Mouse (Mus musculus): ENCODE data around the gene Fmnl2. TPM values are rescaled to one million over a fixed set of nuclear protein-coding genes. Genes with fewer than 3 reads are reported as not detected.

The Fmnl2 gene
- polyA plus RNA-seq, 1 experiment: 0.61 TPM

DNA sequence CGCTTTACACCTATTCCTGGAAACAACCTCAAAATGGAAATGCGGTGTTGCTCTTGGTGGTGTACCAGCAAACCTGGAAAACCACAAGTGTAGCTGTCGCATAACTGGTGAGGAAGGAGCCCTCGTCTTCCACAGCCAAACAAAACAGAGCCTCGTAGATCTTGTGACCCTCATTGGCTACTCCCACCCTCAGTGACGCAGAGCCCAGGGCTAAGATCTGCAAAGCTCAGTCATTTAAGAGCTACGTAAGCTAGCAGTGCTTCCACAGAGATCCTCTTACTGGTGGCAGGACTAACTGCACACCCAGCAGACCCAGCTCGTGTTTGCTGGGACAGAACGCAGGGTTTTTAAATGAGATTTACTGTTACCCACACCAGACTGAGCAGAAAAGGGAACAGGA lies 237.4 kb downstream of the Fmnl2 start:
- Histone ChIP-seq H3K27ac (ENCODE audit: insufficient read depth, low read depth, low read length) (no peak overlapping the region), H3K27me3 (ENCODE audit: control insufficient read depth, insufficient read depth, low read length) (no peaks in the 10 kb centered on the region), H3K4me3 (ENCODE audit: low read depth, low read length) (no peak overlapping the region), H3K4me1 (ENCODE audit: control insufficient read depth, insufficient read depth, insufficient read length, low read length) (no peaks in the 10 kb centered on the region), H3K36me3 (ENCODE audit: control insufficient read depth, insufficient read depth, low read length) (no peaks in the 10 kb centered on the region)
- 86% methylated on average over 9 of the region's 9 CpGs for WGBS
- TF ChIP-seq CTCF (IDR thresholded peaks at IDR 0.05; ENCODE audit: extremely low read depth, insufficient read length, insufficient replicate concordance, low read depth, low read length) (no peak), POLR2A (IDR thresholded peaks at IDR 0.05; ENCODE audit: low read depth, low read length) (no peak)

DNA sequence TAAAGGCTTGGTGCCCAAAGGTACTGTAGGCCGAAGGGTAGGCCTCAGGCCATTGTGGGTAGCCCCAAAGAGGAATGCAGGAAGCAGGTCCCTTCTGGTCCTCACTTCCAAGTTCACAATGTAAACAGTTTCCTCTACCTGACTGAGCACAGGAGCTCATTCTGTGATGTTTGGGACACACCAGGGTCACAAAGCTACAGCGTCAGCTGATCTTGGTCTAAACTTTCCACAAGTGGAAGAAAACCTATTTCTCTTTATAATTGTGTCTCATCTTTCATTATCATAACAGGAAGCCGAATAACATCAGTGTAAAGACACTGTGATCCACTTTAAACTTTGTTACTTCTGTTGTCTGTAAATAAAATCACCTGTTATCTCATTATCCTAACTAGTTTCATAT lies 237.8 kb downstream of the Fmnl2 start:
- no peaks in the 10 kb centered on the region for H3K36me3 ChIP-seq (ENCODE audit: control insufficient read depth, insufficient read depth, low read length)
- TF ChIP-seq POLR2A (IDR thresholded peaks at IDR 0.05; ENCODE audit: low read depth, low read length): no peak
- no peak for TF ChIP-seq CTCF (IDR thresholded peaks at IDR 0.05; ENCODE audit: extremely low read depth, insufficient read length, insufficient replicate concordance, low read depth, low read length)
- WGBS: 86% methylated on average over 3 of the region's 3 CpGs
- H3K27ac ChIP-seq (ENCODE audit: insufficient read depth, low read depth, low read length): no peak overlapping the region
- H3K4me1 ChIP-seq (ENCODE audit: control insufficient read depth, insufficient read depth, insufficient read length, low read length): no peaks in the 10 kb centered on the region
- no peak overlapping the region for H3K4me3 ChIP-seq (ENCODE audit: low read depth, low read length)
- no peaks in the 10 kb centered on the region for H3K27me3 ChIP-seq (ENCODE audit: control insufficient read depth, insufficient read depth, low read length)

DNA sequence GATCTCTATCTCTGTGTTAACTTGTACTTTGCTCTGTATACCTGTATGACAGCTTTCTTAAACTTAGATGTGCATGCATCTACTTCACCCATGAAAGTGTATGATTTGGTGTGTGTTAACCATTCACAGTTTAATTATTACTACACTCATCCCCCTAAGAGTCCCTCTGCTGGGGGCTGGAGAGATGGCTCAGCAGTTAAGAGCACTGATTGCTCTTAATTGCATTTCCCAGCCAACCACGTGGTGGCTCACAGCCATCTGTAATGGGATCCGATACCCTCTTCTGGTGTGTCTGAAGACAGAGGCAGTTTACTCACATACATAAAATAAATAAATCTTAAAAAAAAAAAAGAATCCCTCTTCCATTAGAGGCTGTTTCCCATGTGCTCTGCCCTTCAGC lies 242.4 kb downstream of the Fmnl2 start:
- TF ChIP-seq POLR2A (IDR thresholded peaks at IDR 0.05; ENCODE audit: low read depth, low read length) (no peak), CTCF (IDR thresholded peaks at IDR 0.05; ENCODE audit: extremely low read depth, insufficient read length, insufficient replicate concordance, low read depth, low read length) (no peak)
- Histone ChIP-seq H3K27me3 (ENCODE audit: control insufficient read depth, insufficient read depth, low read length) (no peaks in the 10 kb centered on the region), H3K4me3 (ENCODE audit: low read depth, low read length) (no peak overlapping the region), H3K27ac (ENCODE audit: insufficient read depth, low read depth, low read length) (no peak overlapping the region), H3K4me1 (ENCODE audit: control insufficient read depth, insufficient read depth, insufficient read length, low read length) (no peaks in the 10 kb centered on the region), H3K36me3 (ENCODE audit: control insufficient read depth, insufficient read depth, low read length) (no peaks in the 10 kb centered on the region)
- WGBS: 42% methylated on average over 2 of the region's 2 CpGs

DNA sequence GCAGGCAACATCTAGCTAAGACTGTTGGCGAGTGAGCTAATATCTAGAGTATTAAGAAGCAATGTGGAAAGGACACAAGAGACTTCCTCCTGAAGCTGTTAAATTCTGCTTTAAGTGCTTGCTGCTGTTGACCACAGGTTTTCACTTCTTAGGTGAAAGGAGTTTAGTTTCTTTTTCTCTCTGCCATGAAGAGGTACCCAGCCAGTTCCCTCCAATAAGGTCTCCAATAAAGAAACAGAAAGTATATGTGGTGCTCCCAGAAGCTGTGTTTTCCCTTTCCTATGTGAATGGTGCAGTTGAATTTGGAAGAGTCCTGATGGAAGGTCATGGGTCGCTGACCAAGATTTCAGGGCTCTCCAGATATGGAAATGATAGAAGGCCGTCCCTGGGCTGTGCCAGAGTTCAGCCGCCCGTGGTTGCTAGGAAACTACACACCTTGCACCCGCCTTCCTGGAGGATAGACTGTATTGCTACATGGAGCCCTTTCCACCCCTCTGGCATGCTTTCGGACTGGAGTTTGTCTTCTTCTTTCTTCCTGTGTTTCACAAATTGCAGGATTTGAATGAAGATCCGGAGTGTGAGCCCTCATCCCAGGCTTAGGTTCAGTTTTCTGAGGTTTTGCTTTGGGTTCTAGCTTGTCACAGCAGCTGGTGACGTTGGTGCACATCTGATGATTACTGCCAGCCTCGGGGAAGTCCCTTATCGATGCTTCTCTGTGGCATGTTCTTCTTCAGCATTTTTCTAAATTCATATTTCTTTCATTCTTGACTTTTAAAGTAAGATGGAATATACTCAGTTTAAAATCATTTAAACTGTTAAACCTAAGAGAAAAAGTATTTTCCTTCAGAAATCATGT lies 244.5 kb downstream of the Fmnl2 start:
- Histone ChIP-seq H3K4me1 (ENCODE audit: control insufficient read depth, insufficient read depth, insufficient read length, low read length) (no peaks in the 10 kb centered on the region), H3K27me3 (ENCODE audit: control insufficient read depth, insufficient read depth, low read length) (no peaks in the 10 kb centered on the region), H3K36me3 (ENCODE audit: control insufficient read depth, insufficient read depth, low read length) (no peaks in the 10 kb centered on the region), H3K4me3 (ENCODE audit: low read depth, low read length) (no peak overlapping the region), H3K27ac (ENCODE audit: insufficient read depth, low read depth, low read length) (no peak overlapping the region)
- 61% methylated on average over 11 of the region's 11 CpGs for WGBS
- TF ChIP-seq POLR2A (IDR thresholded peaks at IDR 0.05; ENCODE audit: low read depth, low read length) (no peak), CTCF (IDR thresholded peaks at IDR 0.05; ENCODE audit: extremely low read depth, insufficient read length, insufficient replicate concordance, low read depth, low read length) (no peak)

DNA sequence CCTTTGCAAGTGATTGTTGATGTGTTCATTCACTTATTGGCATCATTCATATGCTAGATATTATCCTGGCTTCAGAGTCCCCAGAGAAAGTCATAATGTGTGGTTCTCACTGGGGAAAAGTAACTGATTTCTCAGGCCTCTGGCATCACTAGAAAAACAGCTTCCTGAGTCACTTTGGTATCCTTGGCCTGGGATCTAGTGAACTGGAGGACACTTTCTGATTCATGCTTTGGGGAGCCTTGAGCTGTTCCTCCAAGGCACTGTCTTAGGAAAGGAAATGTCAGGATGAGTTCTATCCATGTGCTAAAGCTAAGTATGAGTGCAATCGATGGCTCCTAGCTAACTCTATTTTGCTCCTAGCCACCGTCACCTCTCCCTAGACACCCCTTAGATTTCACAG lies 245.2 kb downstream of the Fmnl2 start:
- H3K4me3 ChIP-seq (ENCODE audit: low read depth, low read length): no peak overlapping the region
- 99% methylated on average over 2 of the region's 2 CpGs for WGBS

DNA sequence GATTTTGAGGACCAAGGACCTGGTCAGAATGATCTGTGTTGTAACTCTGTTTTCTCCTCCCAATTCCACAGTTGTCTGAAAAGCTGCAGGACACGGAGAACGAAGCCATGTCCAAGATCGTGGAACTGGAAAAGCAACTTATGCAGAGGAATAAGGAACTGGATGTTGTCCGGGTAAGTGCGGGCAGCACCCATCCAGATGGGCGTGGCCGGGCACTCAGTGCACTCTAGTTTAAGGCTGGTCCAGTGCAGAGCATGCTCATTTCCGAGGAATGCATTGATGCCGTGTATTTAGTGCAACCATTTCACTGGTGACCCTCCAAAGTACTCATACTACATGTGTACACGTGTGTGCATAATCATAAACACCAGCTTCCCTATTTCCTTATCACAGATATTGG lies 247.7 kb downstream of the Fmnl2 start:
- H3K4me1 ChIP-seq (ENCODE audit: control insufficient read depth, insufficient read depth, insufficient read length, low read length): no peaks in the 10 kb centered on the region
- H3K36me3 ChIP-seq (ENCODE audit: control insufficient read depth, insufficient read depth, low read length): no peaks in the 10 kb centered on the region
- 36% methylated on average over 10 of the region's 10 CpGs for WGBS
- H3K27ac ChIP-seq (ENCODE audit: insufficient read depth, low read depth, low read length): no peak overlapping the region
- H3K4me3 ChIP-seq (ENCODE audit: low read depth, low read length): no peak overlapping the region
- TF ChIP-seq CTCF (IDR thresholded peaks at IDR 0.05; ENCODE audit: extremely low read depth, insufficient read length, insufficient replicate concordance, low read depth, low read length) (no peak), POLR2A (IDR thresholded peaks at IDR 0.05; ENCODE audit: low read depth, low read length) (no peak)
- H3K27me3 ChIP-seq (ENCODE audit: control insufficient read depth, insufficient read depth, low read length): no peaks in the 10 kb centered on the region

More for the DNA sequence above, 245.2 kb downstream of the Fmnl2 start:
- no peaks in the 10 kb centered on the region for H3K36me3 ChIP-seq (ENCODE audit: control insufficient read depth, insufficient read depth, low read length)
- no peaks in the 10 kb centered on the region for H3K4me1 ChIP-seq (ENCODE audit: control insufficient read depth, insufficient read depth, insufficient read length, low read length)
- H3K27me3 ChIP-seq (ENCODE audit: control insufficient read depth, insufficient read depth, low read length): no peaks in the 10 kb centered on the region
- TF ChIP-seq CTCF (IDR thresholded peaks at IDR 0.05; ENCODE audit: extremely low read depth, insufficient read length, insufficient replicate concordance, low read depth, low read length) (no peak), POLR2A (IDR thresholded peaks at IDR 0.05; ENCODE audit: low read depth, low read length) (no peak)
- no peak overlapping the region for H3K27ac ChIP-seq (ENCODE audit: insufficient read depth, low read depth, low read length)

DNA sequence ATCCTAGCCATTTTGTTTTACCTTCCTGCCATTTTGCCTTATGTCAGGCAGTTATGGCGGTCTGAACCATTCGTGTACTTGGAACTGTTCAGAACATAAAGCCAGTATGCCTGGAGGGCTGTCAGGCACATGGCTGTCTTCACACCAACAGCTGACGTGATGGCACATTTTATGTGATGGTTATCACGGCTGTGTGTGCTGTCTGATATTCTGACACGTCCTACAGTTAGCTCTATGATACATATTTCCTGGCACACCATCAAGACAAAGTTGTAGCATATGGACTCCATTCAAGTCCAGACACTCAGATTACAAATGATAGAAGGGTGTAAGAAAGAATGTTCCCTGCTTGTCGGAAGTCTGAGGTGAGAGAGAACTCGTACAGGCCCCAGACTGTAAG lies 248.4 kb downstream of the Fmnl2 start:
- H3K27ac ChIP-seq (ENCODE audit: insufficient read depth, low read depth, low read length): no peak overlapping the region
- TF ChIP-seq POLR2A (IDR thresholded peaks at IDR 0.05; ENCODE audit: low read depth, low read length): no peak
- no peaks in the 10 kb centered on the region for H3K4me1 ChIP-seq (ENCODE audit: control insufficient read depth, insufficient read depth, insufficient read length, low read length)
- WGBS: 77% methylated on average over 7 of the region's 7 CpGs
- H3K4me3 ChIP-seq (ENCODE audit: low read depth, low read length): no peak overlapping the region
- H3K36me3 ChIP-seq (ENCODE audit: control insufficient read depth, insufficient read depth, low read length): no peaks in the 10 kb centered on the region
- no peaks in the 10 kb centered on the region for H3K27me3 ChIP-seq (ENCODE audit: control insufficient read depth, insufficient read depth, low read length)
